Mouse (Mus musculus) left cerebral cortex, postnatal 25 days (tissue): ENCODE measurements around the gene Sgms2. TPM values are rescaled to one million over a fixed set of nuclear protein-coding genes. Genes with fewer than 3 reads are reported as not detected.
A peak's percentile ranks its signal among the peaks of the same experiment; 100 is the strongest.

ENCODE experiments used
- DNase-seq, 2 experiments: peaks; one replicate each; pipeline ENCODE4 v3.0.0; 2022; ENCODE audit warnings: low spot score in 2 of 2, mixed read lengths in 1 of 2
- intact Hi-C: fragments of 180-260 bp; cut with DNase I; formaldehyde crosslinking; loops from one replicate; pipeline ENCODE4 v1.15.1; 2025
- total RNA-seq, 2 experiments: library from RNA; stranded (reverse); gene quantifications; 2 replicates each; pipeline ENCODE4 v1.2.3; 2021

Gene Sgms2
- total RNA-seq, 2 experiments from 2014 or later = 2.0 TPM

- intact Hi-C loops = no loop called here
- peak; percentile 22 to 30 for DNase-seq
These were observed 1.5 kb downstream of the Sgms2 start for GRCm38 (mm10) chr3:131489657-131490142.

DNA sequence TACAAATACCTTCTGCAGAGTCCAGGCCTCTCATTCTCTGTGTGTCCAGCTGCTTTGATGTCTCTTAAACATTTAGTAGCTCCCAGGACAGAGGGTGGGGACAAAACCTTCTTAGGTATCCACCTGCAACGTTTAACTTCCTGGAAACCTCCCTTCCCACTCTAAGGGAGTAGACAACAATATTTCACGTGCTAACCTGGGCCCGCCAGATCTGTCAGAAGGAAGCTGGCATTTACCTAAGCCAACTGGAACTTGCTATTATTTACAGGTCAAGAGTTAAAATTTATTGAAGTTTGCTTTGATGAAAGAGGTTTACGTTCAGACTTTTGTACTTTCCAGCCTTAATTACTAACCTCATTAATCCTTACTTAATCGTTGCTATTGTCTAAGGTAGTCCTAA lies 2.2 kb downstream of the Sgms2 start:
- no peak for DNase-seq
- intact Hi-C loops = no loop called here

GRCm38 (mm10) chr3:131488403-131488802 lies 2.8 kb downstream of the Sgms2 start:
- DNase-seq = no peak
- intact Hi-C loops = no loop called here

DNA sequence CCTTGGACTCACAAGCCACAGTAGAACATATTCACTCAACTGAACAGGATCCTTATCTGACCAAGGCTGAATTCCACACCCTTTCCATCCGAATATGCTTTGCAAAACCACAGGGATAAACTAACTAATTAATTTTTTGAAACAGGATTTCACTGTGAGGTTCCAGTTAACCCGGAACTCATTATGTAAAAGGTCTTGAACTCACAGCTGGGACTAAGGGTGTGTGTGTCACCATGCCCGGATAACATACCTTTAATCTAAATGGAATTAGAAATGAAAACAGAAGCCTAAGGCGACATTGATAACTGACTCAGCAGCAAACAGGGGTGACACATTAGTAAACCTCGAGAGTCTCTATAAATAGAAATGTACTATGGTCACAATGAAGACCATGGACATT lies 5.8 kb downstream of the Sgms2 start:
- intact Hi-C loops = no loop called here
- no peak for DNase-seq

DNA sequence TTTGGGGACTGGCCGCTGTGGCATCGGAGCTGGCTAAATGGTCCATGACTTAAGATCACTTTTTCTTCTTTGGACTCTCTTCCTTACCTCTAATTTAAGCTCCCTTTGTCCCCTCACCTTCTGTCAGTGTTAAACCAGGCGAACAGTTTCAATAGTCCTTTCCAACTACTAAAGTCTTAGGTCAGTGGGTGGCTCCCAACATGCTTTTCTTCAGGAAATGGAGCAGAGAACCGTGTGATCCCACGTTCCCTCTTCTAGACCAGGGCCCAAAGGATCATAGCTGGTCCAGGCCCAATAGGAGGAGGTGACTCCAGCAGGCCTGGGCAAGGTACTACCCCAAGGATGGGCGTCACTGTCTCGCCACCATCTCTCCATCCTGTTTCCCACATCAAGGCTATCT lies 7.6 kb downstream of the Sgms2 start:
- no peak for DNase-seq
- intact Hi-C loops = no loop called here

DNA sequence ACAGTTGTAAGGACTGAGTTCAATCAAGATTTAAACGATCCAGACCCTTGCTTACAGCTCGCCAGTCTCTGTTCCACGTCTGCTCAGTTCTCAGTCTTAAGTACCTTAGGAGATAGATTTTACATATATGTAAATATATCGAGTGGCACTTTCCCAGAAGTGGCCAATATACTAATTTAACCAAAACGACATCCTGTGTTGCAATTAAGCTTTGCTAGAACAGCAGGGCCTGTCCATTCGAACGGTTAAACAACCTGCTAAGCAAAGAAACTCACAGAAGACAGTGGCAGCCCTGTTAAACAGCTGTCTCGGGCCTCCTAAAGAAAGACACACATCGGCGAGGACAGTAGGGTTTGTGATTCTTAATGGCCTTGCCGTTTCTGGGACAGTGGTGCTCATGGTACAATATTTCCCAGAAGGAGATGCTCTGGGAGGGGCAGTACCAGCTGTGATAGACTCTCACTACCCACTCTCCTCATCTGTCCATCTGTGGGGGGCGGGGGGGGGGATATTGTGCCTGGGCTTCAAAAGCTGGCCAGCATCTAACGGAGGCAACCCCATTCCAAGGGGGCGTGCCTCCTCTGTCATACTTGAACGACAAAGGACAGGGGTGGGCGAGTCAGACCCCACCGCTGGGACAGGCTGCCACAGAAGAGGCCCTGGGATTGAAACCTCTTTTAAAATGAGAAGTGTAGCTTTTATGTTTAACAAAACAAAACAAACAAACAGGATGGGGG lies 9.1 kb downstream of the Sgms2 start:
- intact Hi-C loops = no loop called here
- DNase-seq = no peak

GRCm38 (mm10) chr3:131480659-131481058 lies 10.6 kb downstream of the Sgms2 start:
- intact Hi-C loops = no loop called here
- DNase-seq = no peak

- intact Hi-C loops = no loop called here
- DNase-seq = no peak
These were observed 11.8 kb downstream of the Sgms2 start for GRCm38 (mm10) chr3:131479415-131479814.

DNA sequence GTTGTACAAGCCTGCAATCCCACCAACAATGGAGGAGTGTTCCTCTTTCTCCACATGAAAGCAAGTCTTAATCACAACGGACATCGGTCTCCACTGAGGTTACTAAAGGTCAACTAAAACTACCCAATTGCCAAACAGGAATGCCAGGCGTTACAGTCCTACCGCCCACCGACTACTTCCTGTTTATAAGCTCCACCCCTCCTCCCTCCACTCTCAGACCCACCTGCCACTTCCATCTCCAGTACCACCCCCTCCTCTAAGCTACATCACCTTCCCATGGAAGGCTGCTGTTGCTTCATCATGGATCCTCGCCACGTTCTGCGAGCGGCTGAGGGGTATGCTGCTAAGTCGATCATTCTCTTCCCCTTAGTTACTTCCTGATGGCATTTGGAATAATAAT lies 15.2 kb downstream of the Sgms2 start:
- no peak for DNase-seq
- intact Hi-C loops = no loop called here

GRCm38 (mm10) chr3:131474526-131474925 lies 16.7 kb downstream of the Sgms2 start:
- DNase-seq = no peak
- intact Hi-C loops = no loop called here

- intact Hi-C loops = no loop called here
- no peak for DNase-seq
These were observed 17.7 kb downstream of the Sgms2 start for GRCm38 (mm10) chr3:131473496-131473895.

GRCm38 (mm10) chr3:131471836-131472235 lies 19.4 kb downstream of the Sgms2 start:
- DNase-seq = no peak
- intact Hi-C loops = no loop called here

DNA sequence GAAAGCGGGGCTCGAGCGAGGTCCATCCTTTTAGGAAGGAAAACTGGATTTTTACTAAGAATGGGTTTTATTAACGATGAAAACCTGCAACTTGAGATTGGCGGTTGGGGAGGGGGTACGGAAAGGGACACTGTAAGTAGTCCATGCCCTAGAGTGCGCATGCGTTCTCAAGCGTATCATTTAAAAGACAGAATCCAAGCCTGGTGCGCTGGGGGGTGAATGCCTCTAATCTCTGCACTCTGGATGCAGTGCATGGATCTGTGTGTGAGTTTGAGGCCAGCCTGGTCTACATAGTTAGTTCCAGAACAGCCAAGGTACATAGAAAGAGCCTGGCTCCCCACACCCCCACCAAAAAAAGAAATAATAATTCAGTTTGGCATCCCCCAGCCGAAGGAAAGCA lies 19.8 kb downstream of the Sgms2 start:
- intact Hi-C loops = no loop called here
- DNase-seq = no peak

- intact Hi-C loops = no loop called here
- no peak for DNase-seq
These were observed 20.4 kb downstream of the Sgms2 start for GRCm38 (mm10) chr3:131470837-131471236.

- no peak for DNase-seq
- intact Hi-C loops = no loop called here
These were observed 21.6 kb downstream of the Sgms2 start for GRCm38 (mm10) chr3:131469636-131470035.

DNA sequence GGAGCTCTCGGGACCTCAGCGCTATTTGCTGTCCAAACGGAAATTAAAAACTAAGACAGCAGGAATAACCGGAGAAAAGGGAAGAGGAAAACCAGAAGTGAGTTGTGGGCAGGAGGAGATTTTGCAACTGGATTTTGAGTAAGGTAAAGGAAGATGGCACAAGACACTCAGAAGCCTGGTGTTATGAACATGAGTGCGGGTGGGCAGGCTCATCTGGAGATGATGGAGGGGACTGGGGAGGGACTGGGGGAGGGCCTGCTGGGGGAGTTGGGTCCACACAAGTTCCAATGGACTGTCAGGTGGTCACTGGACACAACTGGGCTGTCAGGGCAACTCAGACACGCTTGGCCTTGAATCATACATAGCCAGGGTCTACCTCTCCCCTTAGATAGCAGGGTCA lies 24.8 kb downstream of the Sgms2 start:
- intact Hi-C loops = no loop called here
- DNase-seq = no peak

- intact Hi-C loops = no loop called here
- DNase-seq = no peak
These were observed 25.5 kb downstream of the Sgms2 start for GRCm38 (mm10) chr3:131465536-131466260.

GRCm38 (mm10) chr3:131372996-131373395 lies 118.2 kb downstream of the Sgms2 start:
- intact Hi-C loops = no loop called here
- DNase-seq = no peak

DNA sequence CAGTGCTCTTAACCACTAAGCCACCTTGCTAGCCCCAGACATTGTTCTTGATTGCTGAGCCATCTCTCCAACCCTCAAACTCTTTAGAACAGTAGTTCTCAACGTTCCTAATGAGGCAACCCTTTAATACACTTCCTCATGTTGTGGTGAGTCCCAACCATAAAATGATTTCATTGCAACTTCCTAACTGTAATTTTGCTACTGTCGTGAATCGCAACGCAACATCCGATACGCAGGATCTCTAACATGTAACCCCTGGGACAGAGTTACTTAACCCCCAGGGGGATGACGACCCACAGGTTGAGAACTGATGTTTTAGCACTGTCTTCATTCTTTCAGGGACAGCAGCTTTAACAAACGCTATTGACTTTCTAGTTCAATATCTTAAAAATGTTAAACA lies 122.5 kb downstream of the Sgms2 start:
- no peak for DNase-seq
- intact Hi-C loops = no loop called here

GRCm38 (mm10) chr3:131367452-131367851 lies 123.8 kb downstream of the Sgms2 start:
- intact Hi-C loops = no loop called here

More at GRCm38 (mm10) chr3:131367452-131367851, 123.8 kb downstream of the Sgms2 start:
- no peak for DNase-seq
